Mouse (Mus musculus) neural tube, embryonic 10.5 days (tissue): ENCODE results near the gene Apip.

Source experiments
- DNase-seq: peaks from one replicate; pipeline ENCODE4 v3.0.0-alpha.2; 2017; ENCODE audit warnings: low spot score; ENCODE audit errors: extremely low spot score

Apip gene

GRCm38 (mm10) chr2:103073219-103073982 is at the start of gene Apip, which contains the start of gene Pdhx:
Gene Apip (plus strand): TSS chr2:103073675.
Gene Pdhx (minus strand): TSS chr2:103073513.
- peak; percentile 99 for DNase-seq

DNA sequence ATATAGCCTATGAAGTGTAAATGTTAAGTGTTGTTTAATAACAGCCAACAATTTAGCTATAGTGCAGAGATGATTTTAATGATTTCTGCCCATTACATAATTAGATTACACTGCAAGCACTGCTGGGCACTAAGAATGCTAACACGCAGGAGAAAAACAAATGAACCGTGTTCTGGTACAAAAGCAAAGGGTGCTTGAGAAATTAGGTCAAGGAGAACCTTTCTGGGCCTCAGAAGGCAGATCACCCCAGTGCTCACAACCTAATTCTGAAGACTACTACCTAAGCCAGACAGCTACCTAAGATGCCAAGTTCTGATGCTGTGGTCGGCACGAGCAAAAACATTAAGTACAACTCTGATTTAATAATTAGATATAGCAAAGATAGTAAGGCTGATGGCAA is 35.6 kb upstream of the Apip start:
- no peak for DNase-seq

DNA sequence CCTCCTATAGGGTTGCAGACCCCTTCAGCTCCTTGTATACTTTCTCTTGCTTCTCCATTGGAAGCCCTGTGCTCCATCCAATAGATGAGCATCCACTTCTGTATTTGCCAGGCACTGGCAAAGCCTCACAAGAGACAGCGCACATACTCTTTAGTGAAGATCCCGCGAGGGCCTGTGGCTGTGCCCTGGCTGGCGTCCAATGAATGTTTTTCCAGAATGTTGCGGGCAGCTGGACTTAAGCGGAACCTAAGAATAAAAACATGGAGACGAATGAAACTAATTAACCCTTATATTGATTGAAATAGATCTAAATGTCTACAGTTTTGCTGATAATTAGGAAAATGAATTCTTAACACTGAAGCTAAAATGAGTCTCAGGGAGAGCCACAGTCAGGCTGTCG is 32.6 kb upstream of the Apip start:
- DNase-seq: no peak

- no peak for DNase-seq
Measured at GRCm38 (mm10) chr2:103045286-103045685, 28.2 kb upstream of the Apip start.

GRCm38 (mm10) chr2:103051937-103052893 is 21.3 kb upstream of the Apip start:
- no peak for DNase-seq

- DNase-seq: no peak
Measured at GRCm38 (mm10) chr2:103055820-103056219, 17.7 kb upstream of the Apip start.

- no peak for DNase-seq
Measured at GRCm38 (mm10) chr2:103058266-103058665, 15.2 kb upstream of the Apip start.

DNA sequence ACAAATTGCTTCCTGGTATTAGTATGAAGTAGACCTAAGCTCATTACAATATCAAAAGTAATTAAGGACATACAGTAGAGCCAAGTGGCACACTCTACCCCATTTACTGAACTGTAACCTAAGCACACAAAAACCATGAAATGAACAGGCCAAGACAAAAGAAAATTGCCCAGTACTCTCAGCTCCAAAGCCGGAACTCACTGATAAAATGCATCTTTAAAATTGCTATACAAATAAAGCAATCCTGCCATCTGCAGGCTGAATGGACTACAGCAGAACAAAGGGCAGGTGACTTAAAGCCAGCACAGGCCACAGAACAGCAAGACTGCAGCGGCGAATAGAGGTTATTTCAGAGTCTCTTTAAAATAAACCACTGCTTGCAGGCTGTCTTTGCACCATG is 10.6 kb upstream of the Apip start:
- no peak for DNase-seq

GRCm38 (mm10) chr2:103066683-103067551 is 6.6 kb upstream of the Apip start:
- no peak for DNase-seq

DNA sequence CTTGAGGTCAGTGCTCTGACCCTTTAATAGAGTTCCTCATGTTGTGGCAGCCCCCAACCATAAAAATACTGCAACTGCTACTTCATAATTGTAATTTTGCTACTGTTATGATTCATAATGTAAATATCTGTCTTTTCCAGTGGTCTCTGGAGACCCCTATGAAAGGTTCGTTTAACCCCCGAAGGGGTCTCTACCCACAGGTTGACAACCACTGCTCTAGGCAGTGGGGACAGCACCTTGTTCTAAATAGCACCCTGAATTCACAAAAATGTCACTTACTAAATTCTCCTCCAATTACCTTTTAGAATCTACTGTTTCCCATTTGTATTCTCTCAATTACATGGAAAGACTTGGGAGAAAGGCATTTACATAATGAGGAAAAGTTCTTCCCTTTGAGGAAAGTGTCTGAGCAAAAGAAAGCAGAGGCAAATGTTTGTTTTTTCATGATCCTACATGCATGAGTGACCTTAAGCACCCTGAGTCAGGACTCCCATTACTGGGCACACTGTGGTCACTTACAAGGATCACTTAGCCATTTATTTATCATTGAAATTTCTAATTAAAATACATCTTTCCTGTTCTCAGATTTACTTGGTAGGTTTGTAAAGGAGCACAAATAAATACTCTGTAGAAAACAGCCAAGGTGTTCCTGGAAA is 5.8 kb upstream of the Apip start:
- DNase-seq: no peak

DNA sequence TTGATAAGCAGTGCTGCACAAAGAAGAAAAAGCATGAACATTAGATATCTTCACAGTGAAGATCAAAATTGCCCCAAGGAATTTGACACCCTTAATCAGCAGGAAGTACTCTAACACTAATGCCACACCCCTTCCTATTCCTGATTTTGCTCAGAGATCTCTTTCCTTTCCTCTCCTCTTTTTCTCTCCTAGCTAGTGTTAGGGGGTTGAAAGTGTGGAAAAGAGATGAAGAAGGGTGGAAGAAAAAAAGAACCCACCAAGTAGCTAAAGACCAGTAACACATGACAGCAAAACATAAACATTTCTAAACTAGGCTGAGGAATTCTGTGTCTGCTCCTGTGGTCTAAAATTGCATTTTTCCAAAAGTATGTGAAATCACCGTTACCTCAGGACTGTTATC is 4.9 kb upstream of the Apip start:
- no peak for DNase-seq

DNA sequence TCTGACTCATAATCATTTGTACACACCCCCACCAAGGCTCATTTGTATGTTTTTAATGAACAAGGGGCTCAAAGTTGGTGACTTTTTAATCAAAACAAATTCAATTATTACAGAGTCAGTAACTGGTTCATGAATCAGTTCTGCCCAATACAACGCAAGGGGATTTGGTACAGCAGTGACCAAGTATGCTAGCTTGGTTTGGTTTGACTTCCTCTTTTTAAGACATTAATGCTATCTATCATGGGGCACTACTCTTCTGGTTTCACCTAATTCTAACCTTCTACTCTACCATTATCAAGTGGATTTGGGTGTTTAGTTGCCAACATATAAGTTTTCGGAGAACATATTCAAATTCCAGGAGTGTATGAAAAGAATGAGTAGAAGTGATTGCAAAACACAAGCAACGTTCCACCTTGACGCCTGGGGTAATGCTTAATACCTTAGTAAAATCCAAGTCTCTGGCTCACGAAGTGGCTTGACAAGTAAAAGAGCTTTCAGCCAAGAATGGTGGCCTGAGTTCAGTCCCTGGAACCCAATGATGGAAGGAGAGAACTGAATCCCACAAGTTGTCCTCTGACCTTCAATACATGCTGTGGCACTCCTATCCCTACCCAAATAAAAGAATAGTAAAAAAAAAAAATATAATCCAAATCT is 3.6 kb upstream of the Apip start:
- DNase-seq: no peak

DNA sequence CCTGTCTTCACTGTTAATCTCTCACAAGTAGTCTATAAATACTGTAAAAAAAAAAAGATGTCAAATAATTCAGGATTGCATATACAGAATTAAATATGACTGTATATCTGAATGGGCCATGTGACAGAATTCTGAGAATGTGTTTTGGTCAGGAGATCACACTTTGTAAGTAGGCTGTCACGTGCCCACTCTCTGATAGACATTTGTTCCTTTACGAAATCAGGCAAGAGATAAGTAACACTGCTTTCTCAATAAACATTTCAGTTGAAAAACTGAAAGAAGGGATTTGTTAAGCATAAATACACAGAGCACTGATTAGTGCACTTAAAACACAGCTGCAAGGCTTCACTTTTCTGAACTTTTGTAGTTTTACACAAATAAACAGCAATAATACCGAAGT is 2.9 kb upstream of the Apip start:
- no peak for DNase-seq

DNA sequence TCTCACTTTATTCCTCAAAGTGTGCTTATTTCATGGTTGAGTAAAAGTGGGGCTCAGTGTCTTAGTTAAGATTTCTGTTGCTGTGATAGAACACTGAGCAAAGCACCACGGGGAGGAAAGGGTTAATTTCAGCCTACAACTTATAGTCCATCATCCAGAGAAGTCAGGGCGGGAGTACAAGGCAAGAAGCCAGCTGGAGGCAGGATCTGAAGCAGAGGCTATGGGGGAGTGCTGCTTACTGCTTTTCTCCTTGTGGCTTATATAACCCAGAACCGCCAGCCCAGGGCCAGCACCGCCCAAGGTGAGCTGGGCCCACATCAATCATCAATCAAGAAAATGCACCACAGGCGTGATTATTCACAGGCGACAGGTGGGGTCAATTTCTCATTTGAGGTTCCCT is 7.6 kb downstream of the Apip start:
- no peak for DNase-seq

DNA sequence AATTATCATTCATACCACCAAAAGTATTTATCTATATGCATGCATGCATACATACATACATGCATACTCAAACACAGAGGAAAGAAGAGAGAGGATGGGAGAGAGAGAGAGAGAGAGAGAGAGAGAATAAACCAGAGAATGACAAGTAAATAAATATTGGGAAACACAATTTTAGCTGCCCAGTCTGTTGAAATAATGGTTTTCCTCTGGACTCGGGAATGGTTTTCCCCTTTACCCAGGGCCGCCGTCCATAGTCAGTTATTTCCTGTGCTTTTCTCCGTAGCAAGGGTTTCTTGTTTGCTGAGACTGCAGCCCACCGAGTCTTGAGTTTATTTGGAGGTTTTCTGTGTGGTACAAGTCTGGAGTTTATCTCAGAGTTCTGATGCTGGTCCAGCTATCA is 8.2 kb downstream of the Apip start:
- no peak for DNase-seq

DNA sequence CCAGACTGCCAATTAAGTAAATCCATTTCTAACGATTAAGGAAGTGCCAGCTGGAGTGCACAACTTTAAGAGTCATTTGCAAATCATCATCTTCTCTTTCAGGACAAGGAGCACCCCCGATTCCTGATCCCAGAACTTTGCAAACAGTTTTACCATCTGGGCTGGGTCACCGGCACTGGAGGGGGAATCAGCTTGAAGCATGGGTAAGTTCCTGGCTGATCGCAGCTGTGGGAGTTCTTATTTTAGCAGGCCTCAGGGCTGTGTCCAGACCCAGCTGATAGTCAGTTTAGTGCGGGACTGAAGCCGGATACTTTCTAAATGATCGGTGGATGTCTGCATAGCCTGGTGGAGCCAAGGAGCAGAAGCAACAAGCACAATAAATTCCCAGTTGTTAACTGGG is 9.4 kb downstream of the Apip start:
- DNase-seq: no peak

DNA sequence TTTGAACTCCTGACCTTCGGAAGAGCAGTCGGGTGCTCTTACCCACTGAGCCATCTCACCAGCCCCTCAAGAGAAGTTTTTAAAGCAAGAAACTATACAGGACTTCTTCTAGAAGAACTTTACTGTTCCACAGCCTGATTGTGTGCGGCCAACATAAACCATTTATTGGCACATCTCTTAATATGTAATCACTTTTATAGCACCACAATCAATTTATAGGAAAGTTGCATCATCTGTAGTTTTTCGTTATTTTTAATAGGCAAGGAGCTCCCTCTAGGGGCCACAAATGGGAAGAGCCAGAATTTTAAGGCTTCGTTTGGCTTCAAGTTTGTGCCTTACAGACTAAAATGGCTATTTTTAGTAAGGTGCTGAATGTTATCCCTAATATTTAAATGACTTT is 11.0 kb downstream of the Apip start:
- no peak for DNase-seq

DNA sequence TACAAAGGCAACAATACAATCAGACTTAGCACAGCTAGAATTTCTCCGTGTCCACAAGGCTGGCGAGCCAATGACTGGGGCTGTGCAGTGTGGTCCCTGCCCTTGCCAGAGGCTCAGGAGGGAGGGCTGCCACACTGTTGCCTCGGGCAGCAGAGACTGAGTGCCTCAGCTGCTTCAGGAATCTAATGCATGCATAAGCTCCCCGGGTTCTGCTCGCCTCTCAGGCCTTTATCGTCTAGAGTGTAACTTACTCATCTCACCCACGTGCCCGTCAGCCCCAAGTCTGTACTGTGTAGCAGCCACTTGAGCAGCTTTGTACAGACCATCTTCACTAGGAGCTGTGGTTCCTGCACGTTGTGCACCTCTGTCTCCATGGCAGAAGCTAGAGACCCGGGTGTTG is 12.2 kb downstream of the Apip start:
- DNase-seq: no peak

DNA sequence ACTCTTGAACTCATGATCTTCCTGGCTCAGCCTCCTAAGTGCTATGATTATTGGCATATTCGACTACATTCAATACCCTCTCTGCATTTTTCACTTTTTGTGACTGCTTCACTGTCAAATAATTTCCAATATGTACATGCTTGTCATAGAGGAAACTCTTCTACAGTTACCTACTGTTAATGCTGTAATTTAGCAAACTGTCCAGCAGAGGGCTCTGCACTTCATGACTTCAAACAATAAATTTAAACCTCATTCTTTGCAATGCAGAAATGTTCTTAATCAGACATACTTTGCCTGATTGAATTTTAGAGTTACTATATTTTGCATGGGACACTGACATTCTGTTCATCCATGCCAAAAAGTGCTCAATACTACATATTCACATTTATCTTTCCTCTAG is 13.0 kb downstream of the Apip start:
- DNase-seq: no peak

DNA sequence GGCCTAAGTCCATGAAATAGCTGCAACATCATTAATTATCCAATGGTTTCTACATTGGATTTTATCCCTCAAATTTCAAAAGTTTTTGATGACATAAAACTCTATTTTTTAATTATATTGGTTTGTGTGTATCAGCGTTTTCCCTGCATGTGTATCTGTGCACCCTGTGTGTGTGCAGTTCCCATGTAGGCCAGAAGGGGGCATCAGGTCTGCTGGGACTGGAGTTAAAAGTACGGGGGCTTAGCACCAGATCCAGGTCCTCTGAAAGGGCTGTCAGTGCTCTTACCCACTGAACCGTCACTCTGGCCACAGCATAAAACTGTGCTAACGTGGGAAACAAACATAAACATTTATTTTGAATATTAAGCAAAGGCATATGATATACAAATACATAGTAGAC is 14.6 kb downstream of the Apip start:
- DNase-seq: no peak

GRCm38 (mm10) chr2:103089521-103089920 is 16.0 kb downstream of the Apip start:
- DNase-seq: no peak
